Mouse (Mus musculus) gastrocnemius, postnatal 4 days (tissue): Measurements from ENCODE around the gene Wdr25. TPM values are rescaled to one million over a fixed set of nuclear protein-coding genes. Genes with fewer than 3 reads are reported as not detected.
"Not testable (repeated sequence)": the region's sequence is repeated elsewhere in the genome, so short reads cannot be mapped to it uniquely, and the experiment has no call there.

Source experiments
- DNase-seq, 2 experiments: peaks; one replicate each; pipeline ENCODE4 v3.0.0; 2021 to 2022; ENCODE audit warnings: low spot score in 2 of 2, mixed read lengths in 2 of 2
- long read RNA-seq, 2 experiments: library from polyadenylated mRNA; stranded (forward); transcript quantifications; one replicate each; pipeline ENCODE4 v2.0.0; 2021
- total RNA-seq, 2 experiments: library from RNA; stranded (reverse); gene quantifications; 2 replicates each; pipeline ENCODE4 v1.2.3; 2021

Gene Wdr25
- total RNA-seq = 1 to 10 TPM; 5.1 to 5.8 TPM
- long read RNA-seq, experiment 1, partial matches to known transcripts = 1 of 2 reads
- long read RNA-seq, experiment 1, other reads (novel, unspliced or antisense) = 1 of 2 reads
- long read RNA-seq, experiment 2, full-length matches to known transcripts = 1 of 5 reads
- long read RNA-seq, experiment 2, partial matches to known transcripts = 1 of 5 reads
- long read RNA-seq, experiment 2, other reads (novel, unspliced or antisense) = 3 of 5 reads

GRCm38 (mm10) chr12:108892989-108893714 lies at the start of gene Wdr25:
Gene Wdr25, plus strand, starts transcription at chr12:108893631.
- no peak for DNase-seq

- not testable (repeated sequence) for DNase-seq
Observed at GRCm38 (mm10) chr12:108848033-108848432, 45.4 kb upstream of the Wdr25 start.

GRCm38 (mm10) chr12:108849488-108850022 lies 43.9 kb upstream of the Wdr25 start:
- DNase-seq = no peak

- no peak for DNase-seq
Observed at GRCm38 (mm10) chr12:108850129-108850528, 43.3 kb upstream of the Wdr25 start.

- DNase-seq = no peak
Observed at GRCm38 (mm10) chr12:108850886-108851285, 42.5 kb upstream of the Wdr25 start.

GRCm38 (mm10) chr12:108852822-108853221 lies 40.6 kb upstream of the Wdr25 start:
- no peak for DNase-seq

- DNase-seq = no peak
Observed at GRCm38 (mm10) chr12:108855081-108855480, 38.4 kb upstream of the Wdr25 start.

- no peak for DNase-seq
Observed at GRCm38 (mm10) chr12:108856186-108856585, 37.2 kb upstream of the Wdr25 start.

GRCm38 (mm10) chr12:108857109-108857508 lies 36.3 kb upstream of the Wdr25 start:
- no peak for DNase-seq

GRCm38 (mm10) chr12:108857589-108858184 lies 35.7 kb upstream of the Wdr25 start:
- no peak for DNase-seq

- DNase-seq = no peak
Observed at GRCm38 (mm10) chr12:108858486-108858885, 34.9 kb upstream of the Wdr25 start.

- DNase-seq = no peak
Observed at GRCm38 (mm10) chr12:108865007-108865494, 28.4 kb upstream of the Wdr25 start.

GRCm38 (mm10) chr12:108869575-108869974 lies 23.9 kb upstream of the Wdr25 start:
- no peak for DNase-seq

GRCm38 (mm10) chr12:108873122-108873521 lies 20.3 kb upstream of the Wdr25 start:
- no peak for DNase-seq

- no peak for DNase-seq
Observed at GRCm38 (mm10) chr12:108879138-108879537, 14.3 kb upstream of the Wdr25 start.

GRCm38 (mm10) chr12:108880606-108881005 lies 12.8 kb upstream of the Wdr25 start:
- no peak for DNase-seq

GRCm38 (mm10) chr12:108881192-108881591 lies 12.2 kb upstream of the Wdr25 start:
- no peak for DNase-seq

GRCm38 (mm10) chr12:108882776-108883175 lies 10.7 kb upstream of the Wdr25 start:
- no peak for DNase-seq

GRCm38 (mm10) chr12:108885906-108886305 lies 7.5 kb upstream of the Wdr25 start:
- DNase-seq = no peak

- DNase-seq = no peak
Observed at GRCm38 (mm10) chr12:108887077-108887476, 6.4 kb upstream of the Wdr25 start.

GRCm38 (mm10) chr12:108888632-108889031 lies 4.8 kb upstream of the Wdr25 start:
- DNase-seq = no peak
